Mouse (Mus musculus) forebrain, postnatal 0 days (tissue): Measurements from ENCODE around the gene Zfp688. TPM values are rescaled to one million over a fixed set of nuclear protein-coding genes. Genes with fewer than 3 reads are reported as not detected.
"Not testable (repeated sequence)": the region's sequence is repeated elsewhere in the genome, so short reads cannot be mapped to it uniquely, and the experiment has no call there.

ENCODE experiments used
- ATAC-seq: fragments of 200-750 bp; cut with Nextera tagmentation; 2 replicates; pipeline ENCODE4 v1.8.0; 2017; ENCODE audit warnings: mild to moderate bottlenecking, moderate library complexity
- DNase-seq: peaks from one replicate; pipeline ENCODE4 v3.0.0-alpha.2; 2015
- H3K27ac ChIP-seq: fragments of 300-500 bp; sonication (generic); 2 replicates; pipeline ENCODE4 v1.5.1; 2014; ENCODE audit warnings: low read depth, mild to moderate bottlenecking, antibody characterized with exemption, low read length, moderate library complexity, mixed read lengths
- H3K27me3 ChIP-seq: fragments of 300-500 bp; sonication (generic); 2 replicates; pipeline ENCODE4 v1.6.1; 2014; ENCODE audit warnings: mild to moderate bottlenecking, low read length, mixed read lengths; ENCODE audit not compliant: insufficient read depth
- H3K36me3 ChIP-seq: fragments of 300-500 bp; sonication (generic); 2 replicates; pipeline ENCODE4 v1.6.1; 2014; ENCODE audit warnings: mild to moderate bottlenecking, moderate library complexity; ENCODE audit not compliant: insufficient read depth
- H3K4me1 ChIP-seq: fragments of 300-500 bp; sonication (generic); 2 replicates; pipeline ENCODE4 v1.6.1; 2014; ENCODE audit warnings: antibody characterized with exemption; ENCODE audit not compliant: insufficient read depth
- H3K4me2 ChIP-seq: fragments of 300-500 bp; sonication (generic); 2 replicates; pipeline ENCODE4 v1.6.1; 2014; ENCODE audit warnings: low read depth, mild to moderate bottlenecking, moderate library complexity
- H3K4me3 ChIP-seq: fragments of 300-500 bp; sonication (generic); 2 replicates; pipeline ENCODE4 v1.5.1; 2014; ENCODE audit warnings: low read depth, low read length, mixed read lengths
- H3K9ac ChIP-seq: fragments of 300-500 bp; sonication (generic); 2 replicates; pipeline ENCODE4 v1.6.1; 2014; ENCODE audit warnings: mild to moderate bottlenecking
- H3K9me3 ChIP-seq: fragments of 300-500 bp; sonication (generic); 2 replicates; pipeline ENCODE4 v1.6.1; 2016; ENCODE audit warnings: low read length
- CTCF ChIP-seq: sonication (generic); IDR thresholded peaks from 2 replicates; pipeline ENCODE4 v1.5.1; 2016; ENCODE audit warnings: antibody characterized with exemption, control low read depth, low read depth
- whole genome bisulfite sequencing: fragments of 180-500 bp; shearing (Covaris S2); extraction: QIAGEN DNeasy Blood & Tissue Kit; methylation state at CpG from one replicate; pipeline ENCODE4 v1.1.7; 2014; 5-methylcytosine and 5-hydroxymethylcytosine counted together
- polyA plus RNA-seq: library from polyadenylated mRNA; unstranded; fragments of >200 nt; fragmentation: Nextera tagmentation; extraction: Ambion mirVana; gene quantifications from 2 replicates; pipeline ENCODE4 v1.2.1, GENCODE M21; 2015
- total RNA-seq: library from RNA; depleted of rRNA; stranded (reverse); fragments of >200 nt; gene quantifications from 2 replicates; pipeline ENCODE4 v1.2.3, GENCODE M21; 2014

The Zfp688 gene
- total and polyA plus RNA-seq, 2 experiments from 2014 or later: 20.8 to 32.0 TPM

GRCm38 (mm10) chr7:127465191-127465590, 43.3 kb upstream of the Zfp688 start:
- Histone ChIP-seq H3K4me1 (0 out of 2 replicates have a peak, but pooled peaks cover 5% of the 10 kb centered on the region), H3K4me2 (no peak overlapping the region), H3K9me3 (no peaks in the 10 kb centered on the region), H3K36me3 (peaks cover 6% of the 10 kb centered on the region; the same call in 1 of the 2 replicates), H3K9ac (no peak overlapping the region), H3K27ac (no peak overlapping the region), H3K27me3 (no peaks in the 10 kb centered on the region), H3K4me3 (no peak overlapping the region)
- TF ChIP-seq CTCF: no peak
- no peak for DNase-seq
- no peak for ATAC-seq
- WGBS: 92% methylated on average over 3 of the region's 3 CpGs

- not testable (repeated sequence) for H3K27ac ChIP-seq, H3K4me2 ChIP-seq, H3K27me3 ChIP-seq, H3K9me3 ChIP-seq, ATAC-seq, H3K4me1 ChIP-seq, H3K4me3 ChIP-seq, H3K9ac ChIP-seq, DNase-seq
- peaks cover 28% of the 10 kb centered on the region for H3K36me3 ChIP-seq
- 96% methylated on average over 8 of the region's 8 CpGs for WGBS
Observed at GRCm38 (mm10) chr7:127459311-127459710, 37.4 kb upstream of the Zfp688 start, which contains the start of gene Prr14. Gene Prr14 (plus strand): TSS chr7:127459611.

GRCm38 (mm10) chr7:127458371-127459122, 36.7 kb upstream of the Zfp688 start:
- H3K4me1 ChIP-seq, H3K4me2 ChIP-seq, DNase-seq, H3K9me3 ChIP-seq, H3K27ac ChIP-seq, H3K27me3 ChIP-seq, H3K9ac ChIP-seq, H3K4me3 ChIP-seq, ATAC-seq: not testable (repeated sequence)
- H3K36me3 ChIP-seq: peaks cover 28% of the 10 kb centered on the region
- WGBS: 79% methylated on average over 3 of the region's 3 CpGs

GRCm38 (mm10) chr7:127454905-127455304, 33.0 kb upstream of the Zfp688 start:
- no peak overlapping the region for H3K4me2 ChIP-seq
- no peak overlapping the region for H3K27ac ChIP-seq
- peaks cover 7% of the 10 kb centered on the region; the same call in 1 of the 2 replicates for H3K4me1 ChIP-seq
- H3K9me3 ChIP-seq: no peaks in the 10 kb centered on the region
- no peak for DNase-seq
- no peak overlapping the region for H3K4me3 ChIP-seq
- no peak overlapping the region for H3K9ac ChIP-seq
- peaks cover 23% of the 10 kb centered on the region for H3K36me3 ChIP-seq
- no peak for ATAC-seq
- TF ChIP-seq CTCF: no peak
- no peaks in the 10 kb centered on the region for H3K27me3 ChIP-seq
- WGBS: 98% methylated on average over 7 of the region's 7 CpGs

- no peak for TF ChIP-seq CTCF
- 95% methylated on average over 2 of the region's 2 CpGs for WGBS
- ATAC-seq: no peak
Observed at GRCm38 (mm10) chr7:127453056-127453455, 31.2 kb upstream of the Zfp688 start.

GRCm38 (mm10) chr7:127449966-127450365, 28.1 kb upstream of the Zfp688 start:
- Histone ChIP-seq H3K9me3 (no peaks in the 10 kb centered on the region), H3K27ac (no peak overlapping the region), H3K27me3 (no peaks in the 10 kb centered on the region), H3K4me1 (peaks cover 9% of the 10 kb centered on the region; the same call in 1 of the 2 replicates), H3K4me2 (peak overlapping the region; percentile 55), H3K36me3 (peaks cover 8% of the 10 kb centered on the region; the same call in 1 of the 2 replicates), H3K4me3 (peak overlapping the region; percentile 96), H3K9ac (peak overlapping the region; percentile 83; the same call in 1 of the 2 replicates)
- DNase-seq (no peak), ATAC-seq (no peak)
- 74% methylated on average over 7 of the region's 7 CpGs for WGBS
- no peak for TF ChIP-seq CTCF

More at GRCm38 (mm10) chr7:127453056-127453455, 31.2 kb upstream of the Zfp688 start:
- Histone ChIP-seq H3K4me3 (no peak overlapping the region), H3K36me3 (peaks cover 17% of the 10 kb centered on the region), H3K4me2 (no peak overlapping the region), H3K4me1 (peaks cover 9% of the 10 kb centered on the region; the same call in 1 of the 2 replicates), H3K9me3 (no peaks in the 10 kb centered on the region), H3K27ac (no peak overlapping the region), H3K27me3 (no peaks in the 10 kb centered on the region), H3K9ac (no peak overlapping the region)
- DNase-seq: no peak
